In the genomic region with DNA sequence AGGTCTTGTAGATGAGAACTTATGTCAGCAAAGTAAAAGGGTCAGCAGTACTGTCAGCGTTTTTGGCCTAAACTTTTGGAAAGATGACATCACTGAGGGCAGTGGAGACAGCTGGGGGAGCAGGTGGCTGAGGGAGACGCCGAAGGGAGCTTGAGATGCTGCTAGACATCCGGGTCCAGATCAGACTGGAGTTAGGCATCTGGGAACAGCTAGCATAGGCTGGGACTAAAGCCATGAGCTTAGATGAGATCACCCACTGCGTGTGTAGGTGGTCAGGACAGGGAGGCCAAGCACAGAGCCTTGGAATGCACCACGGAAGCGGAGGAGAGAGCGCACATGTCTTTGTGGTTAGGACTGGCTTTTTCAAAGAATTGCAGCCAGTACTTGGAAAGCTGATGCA, we compare ENCODE assay signal across 9 mouse cellular contexts. TPM values are rescaled to one million over a fixed set of nuclear protein-coding genes. Genes with fewer than 3 reads are reported as not detected.
DNase-seq lines count a peak whose midpoint lies in the region; ATAC-seq and TF ChIP-seq lines count a peak whose summit lies in the region.
"Had no signal": no experiment of that assay in that cellular context is flagged by ENCODE, and none has a peak within 500 bp of the region (broad histone marks: within the 10 kb centered on the region; RNA-seq: fewer than 3 reads in every experiment).

No protein-coding gene starts in this region.

- H3K4me1 ChIP-seq in forebrain, postnatal 0 days (ENCODE audit: insufficient read depth) = no peaks in the 10 kb centered on the region
- H3K4me1 ChIP-seq in forebrain, embryonic 13.5 days = no peaks in the 10 kb centered on the region

- TF ChIP-seq CTCF in forebrain, postnatal 0 days (IDR thresholded peaks at IDR 0.05; ENCODE audit: low read depth) = no peak
- no peak for TF ChIP-seq CTCF in left cerebral cortex, adult 2 months (IDR thresholded peaks at IDR 0.05)

- no peak overlapping the region for H3K9ac ChIP-seq in forebrain, postnatal 0 days
- no peak overlapping the region for H3K9ac ChIP-seq in forebrain, embryonic 13.5 days

- WGBS in forebrain, postnatal 0 days = 72% methylated on average over 8 of the region's 8 CpGs
- WGBS in forebrain, embryonic 13.5 days = 80% methylated on average over 8 of the region's 8 CpGs

- H3K4me3 ChIP-seq in forebrain, postnatal 0 days (ENCODE audit: low read depth, low read length) = no peak overlapping the region
- no peak overlapping the region for H3K4me3 ChIP-seq in forebrain, embryonic 13.5 days
- H3K4me3 ChIP-seq in left cerebral cortex, adult 2 months = no peak overlapping the region

- no peaks in the 10 kb centered on the region for H3K9me3 ChIP-seq in forebrain, postnatal 0 days (ENCODE audit: low read length)
- no peaks in the 10 kb centered on the region for H3K9me3 ChIP-seq in forebrain, embryonic 13.5 days (replicated peaks)

- H3K4me2 ChIP-seq in forebrain, postnatal 0 days (ENCODE audit: low read depth) = no peak overlapping the region
- H3K4me2 ChIP-seq in forebrain, embryonic 13.5 days = no peak overlapping the region

- H3K36me3 ChIP-seq in forebrain, postnatal 0 days (ENCODE audit: insufficient read depth) = no peaks in the 10 kb centered on the region
- no peaks in the 10 kb centered on the region for H3K36me3 ChIP-seq in forebrain, embryonic 13.5 days (ENCODE audit: poor library complexity, severe bottlenecking)

- DNase-seq in forebrain, postnatal 0 days = no peak
- peak; percentile 43 for DNase-seq in urinary bladder, postnatal 14 days (ENCODE audit: low spot score)
- DNase-seq in urinary bladder, adult 2 months (ENCODE audit: low spot score) = no peak
- DNase-seq in left cerebral cortex, adult 2 months (ENCODE audit: extremely low spot score in 1 of 2, low spot score in 2 of 2) = peak; percentile 29 to 63
- DNase-seq in telencephalon, adult 2 months (ENCODE audit: low read depth, low spot score) = peak; percentile 75
- DNase-seq in adrenal gland, adult 2 months = no peak
- no peak for DNase-seq in cerebellum, postnatal 36 days
- DNase-seq: thymus, postnatal 36 days had no signal

- intact Hi-C loops in left cerebral cortex, adult 2 months (cut with DNase I) = no loop called here

- no peak overlapping the region for H3K27ac ChIP-seq in forebrain, postnatal 0 days (ENCODE audit: low read depth, low read length)
- H3K27ac ChIP-seq in forebrain, embryonic 13.5 days = no peak overlapping the region
- H3K27ac ChIP-seq in left cerebral cortex, adult 2 months = no peak overlapping the region

- 0 out of 2 replicates have a peak, but pooled peaks have one; percentile 18 for ATAC-seq in forebrain, postnatal 0 days
- ATAC-seq in forebrain, embryonic 13.5 days = no peak

- H3K27me3 ChIP-seq in forebrain, postnatal 0 days (ENCODE audit: insufficient read depth, low read length) = no peaks in the 10 kb centered on the region
- H3K27me3 ChIP-seq in forebrain, embryonic 13.5 days = no peaks in the 10 kb centered on the region

RNA-seq across cellular contexts. Expression of gene Dync2li1, which starts 41.2 kb away (rescaled TPM):
- total RNA-seq in forebrain, postnatal 0 days (2014; rRNA removed) = 14.0 and 19.1 TPM in 2 replicates
- 38.9 and 42.1 TPM in 2 replicates for polyA plus RNA-seq in forebrain, postnatal 0 days (2015; fragmentation: Nextera tagmentation; extraction: Ambion mirVana)
- polyA plus RNA-seq in forebrain, embryonic 13.5 days (2015; fragmentation: Nextera tagmentation; extraction: Ambion mirVana) = 30.6 and 35.9 TPM in 2 replicates
- polyA plus RNA-seq in urinary bladder, adult 2 months (2012; rRNA removed) = 21.1 and 23.9 TPM in 2 replicates
- 10 to 100 TPM; 19.4 to 23.5 TPM for total RNA-seq in left cerebral cortex, adult 2 months (2021)
- 10 to 100 TPM; 19.1 to 40.9 TPM for total RNA-seq in adrenal gland, adult 2 months (2021)
- 0.52 and 0.88 TPM in 2 replicates for polyA plus RNA-seq in adrenal gland, adult 2 months (2012; rRNA removed)

Comparison
In these comparisons a context has a peak if more than half of its experiments do, and no peak if none do; other contexts are left out.
1. DNase-seq: peak in urinary bladder, postnatal 14 days (single experiment), left cerebral cortex, adult 2 months (2 of 2) and telencephalon, adult 2 months (single experiment); none in forebrain, postnatal 0 days (single experiment), urinary bladder, adult 2 months (single experiment), adrenal gland, adult 2 months (single experiment) and cerebellum, postnatal 36 days (0 of 2).
2. RNA of gene Dync2li1, which starts 41.2 kb away (polyA plus RNA-seq): 38.9 to 42.1 TPM in forebrain, postnatal 0 days, 30.6 to 35.9 TPM in forebrain, embryonic 13.5 days and 21.1 to 23.9 TPM in urinary bladder, adult 2 months; 0.52 to 0.88 TPM in adrenal gland, adult 2 months; every median in the first group is over 10 times any median in the second.